11 mouse cellular contexts compared by ENCODE assay signal in genomic region chr7:98524869-98525699, GRCm38 (mm10). TPM values are rescaled to one million over a fixed set of nuclear protein-coding genes. Genes with fewer than 3 reads are reported as not detected.
A peak's percentile ranks its signal among the peaks of the same experiment; 100 is the strongest.
DNase-seq lines count a peak whose midpoint lies in the region; ATAC-seq and TF ChIP-seq lines count a peak whose summit lies in the region.
"Had no signal": no experiment of that assay in that cellular context is flagged by ENCODE, and none has a peak within 500 bp of the region (broad histone marks: within the 10 kb centered on the region; RNA-seq: fewer than 3 reads in every experiment).

No protein-coding gene starts in this region.

- no peaks in the 10 kb centered on the region for H3K27me3 ChIP-seq in limb, embryonic 13.5 days
- H3K27me3 ChIP-seq in limb, embryonic 10.5 days (ENCODE audit: low read depth, poor library complexity, severe bottlenecking): no peaks in the 10 kb centered on the region
- no peaks in the 10 kb centered on the region for H3K27me3 ChIP-seq in kidney, adult 2 months (replicated peaks; ENCODE audit: control insufficient read depth, insufficient read depth, low read length)
- H3K27me3 ChIP-seq in neural tube, embryonic 15.5 days (replicated peaks): no peaks in the 10 kb centered on the region
- H3K27me3 ChIP-seq in forebrain, embryonic 13.5 days: no peaks in the 10 kb centered on the region

- ATAC-seq in limb, embryonic 13.5 days (ENCODE audit: low FRiP score, low read depth): no peak
- ATAC-seq in neural tube, embryonic 15.5 days (ENCODE audit: low FRiP score): no peak
- ATAC-seq in forebrain, embryonic 13.5 days: no peak

- no peak for DNase-seq in limb, embryonic 10.5 days (ENCODE audit: low spot score)
- DNase-seq in kidney, adult 2 months: peak; percentile 89
- DNase-seq in frontal cortex, adult 2 months (ENCODE audit: extremely low spot score in 1 of 2, low spot score in 1 of 2): no peak
- DNase-seq: cerebellum, adult 2 months; liver; right cerebral cortex, adult 18-20 months; thymus, postnatal 4 days had no signal

- 60% methylated on average over 6 of the region's 6 CpGs for WGBS in limb, embryonic 13.5 days
- WGBS in limb, embryonic 10.5 days: 67% methylated on average over 6 of the region's 6 CpGs
- WGBS in kidney, adult 2 months: 67% methylated on average over 6 of the region's 6 CpGs
- WGBS in neural tube, embryonic 15.5 days: 81% methylated on average over 6 of the region's 6 CpGs
- 82% methylated on average over 6 of the region's 6 CpGs for WGBS in forebrain, embryonic 13.5 days

- no peaks in the 10 kb centered on the region for H3K36me3 ChIP-seq in limb, embryonic 13.5 days
- H3K36me3 ChIP-seq in limb, embryonic 10.5 days: no peaks in the 10 kb centered on the region
- H3K36me3 ChIP-seq in kidney, adult 2 months (ENCODE audit: control insufficient read depth, insufficient read depth, low read length): no peaks in the 10 kb centered on the region
- no peaks in the 10 kb centered on the region for H3K36me3 ChIP-seq in neural tube, embryonic 15.5 days
- no peaks in the 10 kb centered on the region for H3K36me3 ChIP-seq in forebrain, embryonic 13.5 days (ENCODE audit: poor library complexity, severe bottlenecking)

- H3K4me2 ChIP-seq in limb, embryonic 13.5 days (replicated peaks): peak overlapping the region; percentile 27; the same call in 1 of the 2 replicates
- no peak overlapping the region for H3K4me2 ChIP-seq in neural tube, embryonic 15.5 days
- H3K4me2 ChIP-seq in forebrain, embryonic 13.5 days: no peak overlapping the region

- H3K9ac ChIP-seq in limb, embryonic 13.5 days: no peak overlapping the region
- no peak overlapping the region for H3K9ac ChIP-seq in neural tube, embryonic 15.5 days (replicated peaks)
- no peak overlapping the region for H3K9ac ChIP-seq in forebrain, embryonic 13.5 days

- peak overlapping the region; percentile 82 for H3K27ac ChIP-seq in limb, embryonic 13.5 days
- H3K27ac ChIP-seq in limb, embryonic 10.5 days: no peak overlapping the region
- H3K27ac ChIP-seq in embryonic fibroblast, embryonic 13.5 days (ENCODE audit: insufficient read depth, low read length): peak overlapping the region; percentile 93
- peak overlapping the region; percentile 87 for H3K27ac ChIP-seq in kidney, adult 2 months (ENCODE audit: insufficient read depth, low read depth, low read length)
- H3K27ac ChIP-seq in neural tube, embryonic 15.5 days (replicated peaks): peak overlapping the region; percentile 62; the same call in 1 of the 2 replicates
- no peak overlapping the region for H3K27ac ChIP-seq in forebrain, embryonic 13.5 days

- no peaks in the 10 kb centered on the region for H3K9me3 ChIP-seq in limb, embryonic 13.5 days
- no peaks in the 10 kb centered on the region for H3K9me3 ChIP-seq in limb, embryonic 10.5 days (replicated peaks)
- no peaks in the 10 kb centered on the region for H3K9me3 ChIP-seq in neural tube, embryonic 15.5 days (replicated peaks)
- H3K9me3 ChIP-seq in forebrain, embryonic 13.5 days (replicated peaks): no peaks in the 10 kb centered on the region

- H3K4me3 ChIP-seq in limb, embryonic 13.5 days: no peak overlapping the region
- no peak overlapping the region for H3K4me3 ChIP-seq in limb, embryonic 10.5 days
- H3K4me3 ChIP-seq in embryonic fibroblast, embryonic 13.5 days (ENCODE audit: insufficient read depth, low read length): no peak overlapping the region
- no peak overlapping the region for H3K4me3 ChIP-seq in kidney, adult 2 months (ENCODE audit: insufficient read depth, low read depth, low read length)
- H3K4me3 ChIP-seq in neural tube, embryonic 15.5 days (replicated peaks): no peak overlapping the region
- no peak overlapping the region for H3K4me3 ChIP-seq in forebrain, embryonic 13.5 days

- TF ChIP-seq CTCF in embryonic fibroblast, embryonic 13.5 days (IDR thresholded peaks at IDR 0.05; ENCODE audit: borderline replicate concordance, insufficient read depth, low read length): no peak
- no peak for TF ChIP-seq CTCF in kidney, adult 2 months (conservative IDR thresholded peaks at IDR 0.05; ENCODE audit: insufficient read depth, insufficient read length, low read depth, low read length)

- TF ChIP-seq POLR2A in embryonic fibroblast, embryonic 13.5 days (IDR thresholded peaks at IDR 0.05; ENCODE audit: low read depth, low read length): no peak
- TF ChIP-seq POLR2A in kidney, adult 2 months (IDR thresholded peaks at IDR 0.05; ENCODE audit: low read depth, low read length): no peak

- H3K4me1 ChIP-seq in limb, embryonic 13.5 days: peaks cover 32% of the 10 kb centered on the region
- H3K4me1 ChIP-seq in limb, embryonic 10.5 days: peaks cover 14% of the 10 kb centered on the region
- peaks cover 22% of the 10 kb centered on the region for H3K4me1 ChIP-seq in embryonic fibroblast, embryonic 13.5 days (ENCODE audit: control insufficient read depth, insufficient read depth, low read length)
- H3K4me1 ChIP-seq in kidney, adult 2 months (ENCODE audit: control insufficient read depth, insufficient read depth, low read length): peaks cover 23% of the 10 kb centered on the region
- H3K4me1 ChIP-seq in neural tube, embryonic 15.5 days: peaks cover 26% of the 10 kb centered on the region
- peaks cover 19% of the 10 kb centered on the region for H3K4me1 ChIP-seq in forebrain, embryonic 13.5 days

RNA-seq across cellular contexts. Expression of gene Lrrc32, which starts 36.0 kb away (rescaled TPM):
- polyA plus RNA-seq in limb, embryonic 13.5 days (2015; fragmentation: Nextera tagmentation; extraction: Ambion mirVana): 5.8 and 7.0 TPM in 2 replicates
- 2.8 and 3.6 TPM in 2 replicates for polyA plus RNA-seq in limb, embryonic 10.5 days (2016; fragmentation: Nextera tagmentation; extraction: Ambion mirVana)
- polyA plus RNA-seq in embryonic fibroblast, embryonic 13.5 days (2011; ENCODE audit: insufficient read length, low read depth, missing spikeins): 95.5 and 220 TPM in 2 replicates
- polyA plus RNA-seq in kidney, adult 2 months (2012; rRNA removed): 22.1 and 24.7 TPM in 2 replicates
- polyA plus RNA-seq in neural tube, embryonic 15.5 days (2015; fragmentation: Nextera tagmentation; extraction: Ambion mirVana): 3.1 and 5.5 TPM in 2 replicates
- 4.0 and 4.1 TPM in 2 replicates for polyA plus RNA-seq in frontal cortex, adult 2 months (2012; rRNA removed)
- polyA plus RNA-seq in forebrain, embryonic 13.5 days (2015; fragmentation: Nextera tagmentation; extraction: Ambion mirVana): 1.8 and 2.1 TPM in 2 replicates

Comparison
In these comparisons a context has a peak if more than half of its experiments do, and no peak if none do; other contexts are left out.
1. H3K27ac ChIP-seq: peak in limb, embryonic 13.5 days (single experiment), embryonic fibroblast, embryonic 13.5 days (single experiment), kidney, adult 2 months (single experiment) and neural tube, embryonic 15.5 days (single experiment); none in limb, embryonic 10.5 days (single experiment) and forebrain, embryonic 13.5 days (single experiment).